Mouse (Mus musculus): ENCODE measurements around the gene Magt1. TPM values are rescaled to one million over a fixed set of nuclear protein-coding genes. Genes with fewer than 3 reads are reported as not detected.
"Not testable (repeated sequence)": the region's sequence is repeated elsewhere in the genome, so short reads cannot be mapped to it uniquely, and the experiment has no call there.

Gene Magt1
- polyA plus RNA-seq, 1 experiment from 2014 or later: 27.8 TPM

DNA sequence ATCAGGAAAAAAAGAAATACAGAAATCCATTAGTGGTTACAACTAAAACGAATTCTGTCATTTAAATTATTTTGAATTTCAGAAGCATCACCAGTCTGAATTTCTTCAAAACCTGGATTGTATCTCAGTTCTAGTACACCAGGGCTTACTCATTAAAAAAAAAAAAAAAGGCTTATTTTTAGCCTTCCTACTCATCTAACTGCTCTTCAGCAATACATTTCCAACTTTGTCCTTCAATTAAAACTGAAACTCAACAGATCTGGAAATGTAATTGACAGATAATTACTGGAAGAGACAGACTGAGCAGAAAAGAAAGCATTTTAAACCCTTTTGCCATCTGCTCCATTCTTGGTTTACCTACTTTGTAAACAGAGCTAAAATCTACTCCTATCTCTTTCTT, 10.1 kb downstream of the Magt1 start:
- Histone ChIP-seq H3K36me3 (ENCODE audit: insufficient read depth, low read length) (no peaks in the 10 kb centered on the region), H3K27me3 (replicated peaks; ENCODE audit: insufficient read depth, low read length) (no peaks in the 10 kb centered on the region), H3K9me3 (ENCODE audit: low read length) (no peaks in the 10 kb centered on the region), H3K4me1 (ENCODE audit: insufficient read depth, low read depth, low read length) (no peaks in the 10 kb centered on the region), H3K9ac (replicated peaks; ENCODE audit: low read depth) (no peak overlapping the region), H3K4me2 (replicated peaks; ENCODE audit: low read depth, low read length) (no peak overlapping the region), H3K4me3 (ENCODE audit: low read depth, low read length) (no peak overlapping the region), H3K27ac (ENCODE audit: low read length) (no peak overlapping the region)
- no peak for ATAC-seq
- TF ChIP-seq CTCF (IDR thresholded peaks at IDR 0.05) (no peak), EP300 (IDR thresholded peaks at IDR 0.05) (no peak)
- WGBS: 72% methylated on average over 1 of the region's 1 CpGs
- no peak for DNase-seq (ENCODE audit: low spot score)

DNA sequence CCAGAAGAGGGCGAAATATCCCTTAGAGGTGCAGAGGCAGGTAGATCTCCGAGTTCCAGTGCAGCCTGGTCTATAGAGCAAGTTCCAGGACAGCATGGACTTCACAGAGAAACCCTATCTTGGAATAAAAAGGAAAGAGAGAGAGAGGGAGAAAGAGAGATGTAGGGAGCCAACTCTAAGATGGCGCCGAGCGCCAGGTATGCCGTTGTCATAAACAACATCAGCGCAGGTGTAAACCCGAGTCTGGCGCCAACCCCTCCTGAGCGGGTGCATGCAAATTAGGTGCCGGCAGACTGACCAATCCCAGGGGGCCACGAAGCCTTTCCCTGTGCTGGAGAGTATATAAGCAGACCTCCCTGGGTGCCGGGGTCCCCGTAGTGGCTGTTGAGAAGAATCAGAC, 54.6 kb downstream of the Magt1 start:
- not testable (repeated sequence) for H3K27ac ChIP-seq (ENCODE audit: low read length); H3K4me3 ChIP-seq (ENCODE audit: low read depth, low read length); H3K4me1 ChIP-seq (ENCODE audit: insufficient read depth, low read depth, low read length); H3K36me3 ChIP-seq (ENCODE audit: insufficient read depth, low read length); H3K9me3 ChIP-seq (ENCODE audit: low read length); ATAC-seq; H3K27me3 ChIP-seq (replicated peaks; ENCODE audit: insufficient read depth, low read length); H3K9ac ChIP-seq (replicated peaks; ENCODE audit: low read depth); H3K4me2 ChIP-seq (replicated peaks; ENCODE audit: low read depth, low read length); DNase-seq (ENCODE audit: low spot score)
- WGBS: 73% methylated on average over 13 of the region's 14 CpGs

GRCm38 (mm10) chrX:105953999-105954398, 57.7 kb downstream of the Magt1 start:
- WGBS: 66% methylated on average over 2 of the region's 2 CpGs
- TF ChIP-seq EP300 (IDR thresholded peaks at IDR 0.05): no peak
- no peak for TF ChIP-seq CTCF (IDR thresholded peaks at IDR 0.05)
- Histone ChIP-seq H3K4me1 (ENCODE audit: insufficient read depth, low read depth, low read length) (no peaks in the 10 kb centered on the region), H3K27me3 (replicated peaks; ENCODE audit: insufficient read depth, low read length) (no peaks in the 10 kb centered on the region), H3K9me3 (ENCODE audit: low read length) (no peaks in the 10 kb centered on the region), H3K27ac (ENCODE audit: low read length) (no peak overlapping the region), H3K9ac (replicated peaks; ENCODE audit: low read depth) (no peak overlapping the region), H3K4me2 (replicated peaks; ENCODE audit: low read depth, low read length) (no peak overlapping the region), H3K4me3 (ENCODE audit: low read depth, low read length) (no peak overlapping the region), H3K36me3 (ENCODE audit: insufficient read depth, low read length) (no peaks in the 10 kb centered on the region)
- ATAC-seq (no peak), DNase-seq (ENCODE audit: low spot score) (no peak)

- Histone ChIP-seq H3K9ac (replicated peaks; ENCODE audit: low read depth) (no peak overlapping the region), H3K9me3 (ENCODE audit: low read length) (no peaks in the 10 kb centered on the region), H3K4me1 (ENCODE audit: insufficient read depth, low read depth, low read length) (no peaks in the 10 kb centered on the region), H3K27ac (ENCODE audit: low read length) (no peak overlapping the region), H3K4me3 (ENCODE audit: low read depth, low read length) (no peak overlapping the region), H3K27me3 (replicated peaks; ENCODE audit: insufficient read depth, low read length) (no peaks in the 10 kb centered on the region), H3K4me2 (replicated peaks; ENCODE audit: low read depth, low read length) (no peak overlapping the region), H3K36me3 (ENCODE audit: insufficient read depth, low read length) (no peaks in the 10 kb centered on the region)
- DNase-seq (ENCODE audit: low spot score): peak; percentile 46
- TF ChIP-seq CTCF (IDR thresholded peaks at IDR 0.05) (no peak), EP300 (IDR thresholded peaks at IDR 0.05) (peak; percentile 41)
- 20% methylated on average over 1 of the region's 1 CpGs for WGBS
- no peak for ATAC-seq
Measured at GRCm38 (mm10) chrX:105946357-105946756, 65.3 kb downstream of the Magt1 start.

DNA sequence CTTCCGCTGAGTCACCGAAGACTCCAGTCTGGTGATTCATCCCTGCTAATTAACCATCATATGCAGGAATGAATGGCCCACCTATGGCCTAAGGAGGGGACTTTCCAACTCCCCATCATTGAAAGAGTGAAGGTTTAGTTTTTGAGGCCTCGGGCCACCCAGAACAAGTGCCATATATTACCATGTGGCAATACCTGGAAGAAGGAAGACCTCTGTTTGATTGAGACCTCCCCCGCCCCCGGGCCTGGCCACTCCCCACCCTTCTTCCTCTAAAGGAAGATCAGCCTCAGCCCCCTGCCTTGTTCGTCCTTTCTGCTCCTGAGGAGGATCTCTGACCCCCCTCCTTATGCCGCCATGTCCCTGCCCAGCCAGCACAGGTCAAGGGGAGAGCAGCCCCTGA, 72.5 kb downstream of the Magt1 start:
- no peaks in the 10 kb centered on the region for H3K36me3 ChIP-seq (ENCODE audit: insufficient read depth, low read length)
- no peaks in the 10 kb centered on the region for H3K4me1 ChIP-seq (ENCODE audit: insufficient read depth, low read depth, low read length)
- no peak overlapping the region for H3K4me2 ChIP-seq (replicated peaks; ENCODE audit: low read depth, low read length)
- no peak for ATAC-seq
- H3K9me3 ChIP-seq (ENCODE audit: low read length): no peaks in the 10 kb centered on the region
- no peak overlapping the region for H3K9ac ChIP-seq (replicated peaks; ENCODE audit: low read depth)
- no peak for DNase-seq (ENCODE audit: low spot score)
- no peaks in the 10 kb centered on the region for H3K27me3 ChIP-seq (replicated peaks; ENCODE audit: insufficient read depth, low read length)
- H3K4me3 ChIP-seq (ENCODE audit: low read depth, low read length): no peak overlapping the region
- WGBS: 92% methylated on average over 7 of the region's 7 CpGs
- no peak overlapping the region for H3K27ac ChIP-seq (ENCODE audit: low read length)
- no peak for TF ChIP-seq EP300 (IDR thresholded peaks at IDR 0.05)

DNA sequence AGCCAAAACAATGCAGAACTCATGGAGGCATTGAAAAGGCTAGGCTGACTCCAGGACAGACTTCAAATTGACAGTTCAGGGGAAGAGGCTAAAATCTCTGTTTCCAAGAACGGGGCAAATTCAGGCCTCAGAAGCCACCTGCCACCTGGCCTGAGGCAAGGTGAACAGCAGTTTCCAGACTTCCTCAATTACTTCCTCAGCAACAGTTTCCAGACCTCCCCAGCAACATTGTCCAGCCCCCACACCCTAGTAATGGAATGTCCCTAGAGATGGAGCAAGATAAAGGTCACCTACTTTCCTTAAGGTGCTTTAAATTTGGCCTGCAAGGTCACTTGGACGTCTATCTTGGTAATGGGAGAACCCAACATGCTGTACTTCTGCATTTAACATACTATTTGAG, 74.0 kb downstream of the Magt1 start:
- Histone ChIP-seq H3K9me3 (ENCODE audit: low read length) (no peaks in the 10 kb centered on the region), H3K9ac (replicated peaks; ENCODE audit: low read depth) (no peak overlapping the region), H3K4me1 (ENCODE audit: insufficient read depth, low read depth, low read length) (no peaks in the 10 kb centered on the region), H3K27me3 (replicated peaks; ENCODE audit: insufficient read depth, low read length) (no peaks in the 10 kb centered on the region), H3K4me2 (replicated peaks; ENCODE audit: low read depth, low read length) (no peak overlapping the region), H3K36me3 (ENCODE audit: insufficient read depth, low read length) (no peaks in the 10 kb centered on the region), H3K4me3 (ENCODE audit: low read depth, low read length) (no peak overlapping the region), H3K27ac (ENCODE audit: low read length) (no peak overlapping the region)
- WGBS: 54% methylated on average over 2 of the region's 2 CpGs
- DNase-seq (ENCODE audit: low spot score) (no peak), ATAC-seq (no peak)
- no peak for TF ChIP-seq EP300 (IDR thresholded peaks at IDR 0.05)
- no peak for TF ChIP-seq CTCF (IDR thresholded peaks at IDR 0.05)

DNA sequence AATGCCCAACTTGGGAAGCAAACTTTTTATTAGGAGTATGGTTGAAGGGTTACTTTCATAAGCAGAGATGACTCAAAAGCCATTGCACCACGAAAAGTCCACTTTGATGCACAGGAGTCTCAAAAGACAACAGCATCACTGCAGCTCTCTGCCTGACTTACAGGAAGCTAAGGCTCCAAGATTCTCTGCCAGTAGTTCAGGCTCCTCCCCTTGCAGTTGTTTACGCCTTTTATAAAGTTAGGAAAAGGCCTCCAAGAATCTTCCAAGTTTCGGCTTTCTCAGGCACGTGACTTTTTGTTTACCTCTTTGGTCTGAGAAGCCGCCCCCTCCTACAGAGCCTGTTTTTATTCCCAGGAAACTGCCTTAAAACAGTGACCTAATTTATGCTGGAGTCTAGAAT, 77.4 kb downstream of the Magt1 start:
- Histone ChIP-seq H3K4me1 (ENCODE audit: insufficient read depth, low read depth, low read length) (no peaks in the 10 kb centered on the region), H3K4me2 (replicated peaks; ENCODE audit: low read depth, low read length) (no peak overlapping the region), H3K27me3 (replicated peaks; ENCODE audit: insufficient read depth, low read length) (no peaks in the 10 kb centered on the region), H3K9ac (replicated peaks; ENCODE audit: low read depth) (no peak overlapping the region), H3K9me3 (ENCODE audit: low read length) (no peaks in the 10 kb centered on the region), H3K36me3 (ENCODE audit: insufficient read depth, low read length) (no peaks in the 10 kb centered on the region), H3K4me3 (ENCODE audit: low read depth, low read length) (no peak overlapping the region; the same call in 1 of the 2 replicates), H3K27ac (ENCODE audit: low read length) (no peak overlapping the region)
- peak; percentile 67 for ATAC-seq
- TF ChIP-seq EP300 (IDR thresholded peaks at IDR 0.05): no peak
- no peak for TF ChIP-seq CTCF (IDR thresholded peaks at IDR 0.05)
- 30% methylated on average over 5 of the region's 5 CpGs for WGBS
- peak; percentile 64 for DNase-seq (ENCODE audit: low spot score)
